Mouse (Mus musculus) thymus, adult 2 months (tissue): Measurements from ENCODE around the gene Rbm25.

Experiments
- CTCF ChIP-seq: fragments of 200-500 bp; IDR thresholded peaks from 2 replicates; pipeline ENCODE4 v1.5.1; 2012; ENCODE audit warnings: mild to moderate bottlenecking, control low read depth, low read length, moderate library complexity, borderline replicate concordance; ENCODE audit not compliant: control insufficient read depth, poor library complexity, insufficient read depth; ENCODE audit errors: extremely low read depth
- POLR2A ChIP-seq: fragments of 200-500 bp; IDR thresholded peaks from 2 replicates; pipeline ENCODE4 v1.6.1; 2012; ENCODE audit warnings: mild to moderate bottlenecking, low read length, control low read depth, moderate library complexity; ENCODE audit not compliant: control insufficient read depth, poor library complexity, insufficient read depth; ENCODE audit errors: extremely low read depth

- TF ChIP-seq CTCF (no peak), POLR2A (no peak)
Observed at GRCm38 (mm10) chr12:83596191-83596954, 34.7 kb upstream of the Rbm25 start.
